Mouse (Mus musculus) T-cell, adult 66 days (primary cell): Measurements from ENCODE around the gene Snca. TPM values are rescaled to one million over a fixed set of nuclear protein-coding genes. Genes with fewer than 3 reads are reported as not detected.

ENCODE experiments used
- total RNA-seq, 2 experiments: library from RNA; stranded (reverse); gene quantifications; 3 replicates in 1 of 2; 4 replicates in 1 of 2; pipeline ENCODE4 v1.2.4; 2023

The Snca gene
- not detected for total RNA-seq

DNA sequence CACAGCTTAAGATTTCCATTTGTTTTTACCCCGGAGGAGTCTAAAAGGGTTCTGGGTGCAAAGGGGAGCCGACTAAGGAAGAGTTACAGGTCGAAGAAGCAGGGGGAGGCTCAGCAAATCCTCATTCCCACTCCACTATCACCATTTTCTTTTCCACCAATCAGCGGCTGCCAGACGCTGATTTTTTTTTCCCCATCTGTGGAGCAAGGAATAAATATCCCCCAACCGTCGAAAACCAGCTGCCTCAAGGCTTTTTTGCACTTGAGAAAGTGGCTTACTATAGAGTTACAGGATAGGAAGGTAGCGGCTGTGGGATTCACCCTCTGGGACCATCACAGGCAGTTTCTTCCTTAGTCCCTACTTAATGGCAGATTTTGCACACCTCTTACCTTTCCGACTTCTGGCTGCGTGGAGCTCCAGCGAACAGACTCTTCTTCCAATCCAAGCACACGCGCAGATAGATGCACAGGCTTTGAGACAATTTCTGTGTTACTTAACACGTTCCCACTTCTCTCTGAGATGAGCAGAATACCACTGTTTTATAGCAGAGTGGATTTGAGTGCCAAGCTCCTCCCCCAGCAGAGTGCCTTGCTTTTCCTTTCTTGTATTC is at the start of gene Snca:
TSS of gene Snca (minus strand) at position 574 of the 610 bp plus-strand sequence.

Other genes with a start within 250 kb of the Snca start
- under 1 TPM in 1 of 2 experiments, not detected in 1; 0.12 TPM for gene Mmrn1, start 95.1 kb upstream of the Snca start, total RNA-seq